Mouse (Mus musculus) heart, embryonic 15.5 days (tissue): ENCODE data around the gene Spats2l. TPM values are rescaled to one million over a fixed set of nuclear protein-coding genes. Genes with fewer than 3 reads are reported as not detected.

Source experiments
- ATAC-seq: fragments of 200-750 bp; cut with Nextera tagmentation; replicated peaks from 2 replicates; pipeline ENCODE4 v1.8.0; 2017; ENCODE audit warnings: low read depth, moderate TSS enrichment; ENCODE audit not compliant: insufficient number of reproducible peaks, insufficient read depth, low FRiP score
- H3K27ac ChIP-seq: fragments of 300-500 bp; sonication (generic); 2 replicates; pipeline ENCODE4 v1.5.1; 2015; ENCODE audit warnings: mild to moderate bottlenecking, inconsistent platforms
- H3K27me3 ChIP-seq: fragments of 300-500 bp; sonication (generic); 2 replicates; pipeline ENCODE4 v1.6.1; 2015; ENCODE audit warnings: inconsistent platforms
- H3K36me3 ChIP-seq: fragments of 300-500 bp; sonication (generic); 2 replicates; pipeline ENCODE4 v1.6.1; 2015; ENCODE audit warnings: mild to moderate bottlenecking, inconsistent platforms
- H3K4me1 ChIP-seq: fragments of 300-500 bp; sonication (generic); replicated peaks from 2 replicates; pipeline ENCODE4 v1.6.1; 2015; ENCODE audit warnings: inconsistent platforms
- H3K4me2 ChIP-seq: fragments of 300-500 bp; sonication (generic); 2 replicates; pipeline ENCODE4 v1.6.1; 2015; ENCODE audit warnings: inconsistent platforms, mild to moderate bottlenecking, moderate library complexity
- H3K4me3 ChIP-seq: fragments of 300-500 bp; sonication (generic); 2 replicates; pipeline ENCODE4 v1.5.1; 2015; ENCODE audit warnings: mild to moderate bottlenecking, inconsistent platforms
- H3K9ac ChIP-seq: fragments of 300-500 bp; sonication (generic); 2 replicates; pipeline ENCODE4 v1.6.1; 2015; ENCODE audit warnings: mild to moderate bottlenecking, inconsistent platforms
- H3K9me3 ChIP-seq: fragments of 300-500 bp; sonication (generic); replicated peaks from 2 replicates; pipeline ENCODE4 v1.6.1; 2016; ENCODE audit warnings: inconsistent platforms
- WGBS: fragments of 180-500 bp; shearing (Covaris S2); methylation state at CpG from one replicate; pipeline ENCODE4 v1.1.7; 2015; ENCODE audit warnings: mixed read lengths; 5-methylcytosine and 5-hydroxymethylcytosine counted together
- polyA plus RNA-seq: library from polyadenylated mRNA; unstranded; fragments of >200 nt; fragmentation: Nextera tagmentation; extraction: Ambion mirVana; gene quantifications from 2 replicates; pipeline ENCODE4 v1.2.1, GENCODE M21; 2015

Gene Spats2l
- polyA plus RNA-seq, 1 experiment from 2014 or later = 66.6 TPM

GRCm38 (mm10) chr1:57890259-57890902, 116.4 kb downstream of the Spats2l start:
- Histone ChIP-seq H3K9me3 (no peaks in the 10 kb centered on the region), H3K4me3 (no peak overlapping the region), H3K4me1 (peaks cover 21% of the 10 kb centered on the region), H3K9ac (no peak overlapping the region), H3K36me3 (no peaks in the 10 kb centered on the region), H3K27me3 (no peaks in the 10 kb centered on the region), H3K27ac (peak overlapping the region; percentile 76), H3K4me2 (peak overlapping the region; percentile 23)
- ATAC-seq = peak; percentile 66
- 19% methylated on average over 5 of the region's 5 CpGs for WGBS

GRCm38 (mm10) chr1:57890903-57891267, 116.9 kb downstream of the Spats2l start:
- H3K27ac ChIP-seq = peak overlapping the region; percentile 76
- no peak overlapping the region for H3K4me2 ChIP-seq
- no peak overlapping the region for H3K9ac ChIP-seq
- 65% methylated on average over 8 of the region's 8 CpGs for WGBS
- H3K27me3 ChIP-seq = no peaks in the 10 kb centered on the region
- no peaks in the 10 kb centered on the region for H3K9me3 ChIP-seq
- peaks cover 21% of the 10 kb centered on the region for H3K4me1 ChIP-seq
- H3K36me3 ChIP-seq = no peaks in the 10 kb centered on the region
- ATAC-seq = no peak
- no peak overlapping the region for H3K4me3 ChIP-seq

- peaks cover 6% of the 10 kb centered on the region; the same call in 1 of the 2 replicates for H3K36me3 ChIP-seq
- H3K9ac ChIP-seq = no peak overlapping the region
- H3K4me3 ChIP-seq = no peak overlapping the region
- WGBS = 80% methylated on average over 3 of the region's 3 CpGs
- ATAC-seq = no peak
- H3K9me3 ChIP-seq = no peaks in the 10 kb centered on the region
- no peak overlapping the region for H3K4me2 ChIP-seq
- no peak overlapping the region for H3K27ac ChIP-seq
- H3K27me3 ChIP-seq = no peaks in the 10 kb centered on the region
- H3K4me1 ChIP-seq = peaks cover 7% of the 10 kb centered on the region
Measured at GRCm38 (mm10) chr1:57901494-57901893, 127.5 kb downstream of the Spats2l start.

- Histone ChIP-seq H3K4me1 (peaks cover 7% of the 10 kb centered on the region), H3K27me3 (no peaks in the 10 kb centered on the region), H3K9me3 (no peaks in the 10 kb centered on the region), H3K4me3 (no peak overlapping the region), H3K9ac (no peak overlapping the region), H3K4me2 (no peak overlapping the region), H3K27ac (no peak overlapping the region), H3K36me3 (peaks cover 9% of the 10 kb centered on the region; the same call in 1 of the 2 replicates)
- ATAC-seq = no peak
- WGBS = 69% methylated on average over 7 of the region's 7 CpGs
Measured at GRCm38 (mm10) chr1:57903793-57904192, 129.8 kb downstream of the Spats2l start.

- Histone ChIP-seq H3K4me1 (peaks cover 7% of the 10 kb centered on the region), H3K27me3 (no peaks in the 10 kb centered on the region), H3K4me3 (no peak overlapping the region), H3K4me2 (no peak overlapping the region), H3K9ac (no peak overlapping the region), H3K9me3 (no peaks in the 10 kb centered on the region), H3K36me3 (peaks cover 10% of the 10 kb centered on the region; the same call in 1 of the 2 replicates), H3K27ac (0 out of 2 replicates have a peak overlapping the region, but pooled peaks have one; percentile 7)
- 78% methylated on average over 3 of the region's 3 CpGs for WGBS
- 0 out of 2 replicates have a peak, but pooled peaks have one; percentile 43 for ATAC-seq
Measured at GRCm38 (mm10) chr1:57905912-57906311, 131.9 kb downstream of the Spats2l start.

GRCm38 (mm10) chr1:57906312-57906711, 132.3 kb downstream of the Spats2l start:
- ATAC-seq = no peak
- peak overlapping the region; percentile 6; the same call in 1 of the 2 replicates for H3K27ac ChIP-seq

GRCm38 (mm10) chr1:57911561-57911960, 137.6 kb downstream of the Spats2l start:
- H3K27me3 ChIP-seq = no peaks in the 10 kb centered on the region
- H3K27ac ChIP-seq = no peak overlapping the region
- no peak overlapping the region for H3K9ac ChIP-seq
- no peak overlapping the region for H3K4me3 ChIP-seq
- no peaks in the 10 kb centered on the region for H3K4me1 ChIP-seq
- H3K4me2 ChIP-seq = no peak overlapping the region
- no peaks in the 10 kb centered on the region for H3K9me3 ChIP-seq
- WGBS = 84% methylated on average over 6 of the region's 6 CpGs
- H3K36me3 ChIP-seq = peaks cover 6% of the 10 kb centered on the region
- ATAC-seq = no peak

More at GRCm38 (mm10) chr1:57906312-57906711, 132.3 kb downstream of the Spats2l start:
- peaks cover 10% of the 10 kb centered on the region; the same call in 1 of the 2 replicates for H3K36me3 ChIP-seq
- no peaks in the 10 kb centered on the region for H3K27me3 ChIP-seq
- H3K4me1 ChIP-seq = peaks cover 7% of the 10 kb centered on the region
- no peak overlapping the region for H3K4me3 ChIP-seq
- no peak overlapping the region for H3K9ac ChIP-seq
- no peak overlapping the region for H3K4me2 ChIP-seq
- no peaks in the 10 kb centered on the region for H3K9me3 ChIP-seq

GRCm38 (mm10) chr1:57917342-57917741, 143.4 kb downstream of the Spats2l start:
- no peak overlapping the region for H3K9ac ChIP-seq
- no peaks in the 10 kb centered on the region for H3K27me3 ChIP-seq
- no peaks in the 10 kb centered on the region for H3K9me3 ChIP-seq
- H3K36me3 ChIP-seq = no peaks in the 10 kb centered on the region
- 89% methylated on average over 5 of the region's 5 CpGs for WGBS
- no peak overlapping the region for H3K4me2 ChIP-seq
- no peak overlapping the region for H3K27ac ChIP-seq
- no peak overlapping the region for H3K4me3 ChIP-seq
- H3K4me1 ChIP-seq = no peaks in the 10 kb centered on the region
- ATAC-seq = no peak

- Histone ChIP-seq H3K27ac (no peak overlapping the region), H3K9ac (no peak overlapping the region), H3K4me2 (no peak overlapping the region), H3K36me3 (no peaks in the 10 kb centered on the region), H3K4me3 (no peak overlapping the region), H3K27me3 (no peaks in the 10 kb centered on the region), H3K4me1 (no peaks in the 10 kb centered on the region), H3K9me3 (no peaks in the 10 kb centered on the region)
- ATAC-seq = no peak
- 82% methylated on average over 4 of the region's 4 CpGs for WGBS
Measured at GRCm38 (mm10) chr1:57918567-57918966, 144.6 kb downstream of the Spats2l start.

GRCm38 (mm10) chr1:57934287-57934686, 160.3 kb downstream of the Spats2l start:
- Histone ChIP-seq H3K27ac (no peak overlapping the region), H3K36me3 (0 out of 2 replicates have a peak, but pooled peaks cover 3% of the 10 kb centered on the region), H3K4me1 (no peaks in the 10 kb centered on the region), H3K9ac (no peak overlapping the region), H3K4me3 (no peak overlapping the region), H3K27me3 (no peaks in the 10 kb centered on the region), H3K9me3 (no peaks in the 10 kb centered on the region), H3K4me2 (no peak overlapping the region)
- no peak for ATAC-seq
- 58% methylated on average over 1 of the region's 1 CpGs for WGBS

- WGBS = 74% methylated on average over 10 of the region's 10 CpGs
- Histone ChIP-seq H3K27me3 (no peaks in the 10 kb centered on the region), H3K36me3 (peaks cover 26% of the 10 kb centered on the region), H3K9ac (no peak overlapping the region), H3K4me2 (no peak overlapping the region), H3K4me3 (no peak overlapping the region), H3K4me1 (no peaks in the 10 kb centered on the region), H3K9me3 (no peaks in the 10 kb centered on the region), H3K27ac (no peak overlapping the region)
- ATAC-seq = no peak
Measured at GRCm38 (mm10) chr1:57940691-57941090, 166.7 kb downstream of the Spats2l start.

GRCm38 (mm10) chr1:57941095-57941494, 167.1 kb downstream of the Spats2l start:
- no peak for ATAC-seq
- WGBS = 70% methylated on average over 7 of the region's 7 CpGs
- H3K27me3 ChIP-seq = no peaks in the 10 kb centered on the region
- no peaks in the 10 kb centered on the region for H3K9me3 ChIP-seq
- H3K4me3 ChIP-seq = no peak overlapping the region
- peaks cover 26% of the 10 kb centered on the region for H3K36me3 ChIP-seq
- H3K4me2 ChIP-seq = no peak overlapping the region
- no peaks in the 10 kb centered on the region for H3K4me1 ChIP-seq
- H3K9ac ChIP-seq = no peak overlapping the region
- no peak overlapping the region for H3K27ac ChIP-seq
